30 mouse cellular contexts compared by ENCODE assay signal in the genomic region with DNA sequence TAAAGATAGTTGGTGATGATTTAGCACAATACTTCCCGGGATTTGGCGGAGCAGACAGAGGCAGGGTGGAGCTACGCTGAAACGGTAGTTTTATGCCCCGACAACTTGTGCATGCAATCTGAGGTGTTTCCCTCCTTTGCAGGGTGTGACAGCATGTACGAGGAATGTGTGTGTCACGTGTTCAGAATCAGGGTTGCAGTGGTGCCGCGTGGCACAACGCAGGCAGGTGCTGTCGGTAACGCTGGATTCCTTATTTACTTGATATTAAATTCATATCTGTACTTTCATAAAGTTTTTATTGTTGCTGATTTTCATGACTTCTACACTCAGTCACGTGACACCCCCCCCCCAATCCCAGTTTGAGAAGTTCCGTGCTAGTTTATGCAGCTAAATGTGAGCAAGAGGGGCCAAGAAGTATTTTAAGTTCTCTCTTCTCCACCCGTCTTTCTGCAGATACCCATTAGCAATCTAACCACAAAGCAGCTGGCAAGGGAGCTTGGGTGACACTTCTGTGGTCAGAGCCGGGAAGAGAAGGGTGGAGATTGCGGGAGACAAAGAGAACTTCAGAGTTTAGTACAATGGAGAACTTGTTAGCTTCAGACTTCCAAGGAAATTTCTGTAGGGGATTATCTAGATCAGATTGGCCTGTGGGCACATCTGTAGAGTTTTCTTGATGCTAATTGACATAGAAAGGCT. TPM values are rescaled to one million over a fixed set of nuclear protein-coding genes. Genes with fewer than 3 reads are reported as not detected.
A peak's percentile ranks its signal among the peaks of the same experiment; 100 is the strongest.
DNase-seq lines count a peak whose midpoint lies in the region; ATAC-seq lines count a peak whose summit lies in the region.
"Had no signal": no experiment of that assay in that cellular context is flagged by ENCODE, and none has a peak within 500 bp of the region (broad histone marks: within the 10 kb centered on the region; RNA-seq: fewer than 3 reads in every experiment).

No protein-coding gene starts in this region.

- ATAC-seq in common myeloid progenitor, adult 5-6 weeks (replicated peaks; ENCODE audit: low read depth, poor library complexity, severe bottlenecking): peak; percentile 84
- ATAC-seq in megakaryocyte, adult 5-6 weeks (ENCODE audit: poor library complexity, severe bottlenecking): peak; percentile 41; the same call in 1 of the 2 replicates
- ATAC-seq: activated CD4-positive, CD25-positive, alpha-beta regulatory T cell, adult 4 months; forebrain, embryonic 14.5 days; hindbrain, postnatal 0 days; intestine, embryonic 15.5 days; lung, postnatal 0 days; midbrain, embryonic 13.5 days had no signal

- DNase-seq in 3134 (ENCODE audit: extremely low read depth, insufficient read length, low spot score): peak; percentile 40
- DNase-seq in 416B (ENCODE audit: low read depth): peak; percentile 51
- DNase-seq in cerebellum, postnatal 4 days (ENCODE audit: low spot score in 2 of 2): no peak
- no peak for DNase-seq in layer of hippocampus, adult 9-10 months (ENCODE audit: low spot score)
- DNase-seq in adrenal gland, postnatal 14 days: no peak
- DNase-seq: adrenal gland, adult 2 months; cerebellum, adult 2 months; cerebellum, postnatal 14 days; embryo, embryonic 11 days; gastrocnemius, postnatal 25 days; heart, adult 18-20 months; heart, postnatal 36 days; kidney, adult 9 months; kidney, postnatal 25 days; liver, embryonic 13.5 days; lung, adult 18-20 months; right cerebral cortex, adult 18-20 months; right cerebral cortex, postnatal 4 days; thymus, adult 2 months; thymus, postnatal 36 days had no signal

RNA-seq across cellular contexts. Expression of a gene that starts 10.7 kb away (rescaled TPM):
- not detected in 2 replicates for total RNA-seq in common myeloid progenitor, adult 5-6 weeks (2017)
- 0.11 and 0.21 TPM in 2 replicates for total RNA-seq in megakaryocyte, adult 5-6 weeks (2015)
- total RNA-seq in megakaryocyte, adult 5-6 weeks (2017): 0.04 TPM in 1 of 2 replicates, not detected in the other
- 0.30 and 0.86 TPM in 2 replicates for total RNA-seq in adrenal gland, postnatal 14 days (2021)
- total RNA-seq: gastrocnemius, adult 18-20 months; gastrocnemius, postnatal 25 days; heart, adult 18-20 months; heart, postnatal 36 days; monocyte, adult 5-6 weeks had no signal

RNA-seq across cellular contexts. Expression of a gene that starts 36.9 kb away (rescaled TPM):
- 118 and 145 TPM in 2 replicates for total RNA-seq in common myeloid progenitor, adult 5-6 weeks (2017)
- 54.6 and 68.3 TPM in 2 replicates for total RNA-seq in megakaryocyte, adult 5-6 weeks (2015)
- 80.3 and 107 TPM in 2 replicates for total RNA-seq in megakaryocyte, adult 5-6 weeks (2017)
- total RNA-seq in adrenal gland, postnatal 14 days (2021): 45.6 and 50.3 TPM in 2 replicates

RNA-seq across cellular contexts. Expression of a gene that starts 42.3 kb away (rescaled TPM):
- total RNA-seq in common myeloid progenitor, adult 5-6 weeks (2017): 2,413 and 3,257 TPM in 2 replicates
- 936 and 951 TPM in 2 replicates for total RNA-seq in megakaryocyte, adult 5-6 weeks (2015)
- 1,220 and 1,324 TPM in 2 replicates for total RNA-seq in megakaryocyte, adult 5-6 weeks (2017)
- total RNA-seq in adrenal gland, postnatal 14 days (2021): 552 and 628 TPM in 2 replicates

Comparison
In these comparisons a context has a peak if more than half of its experiments do, and no peak if none do; other contexts are left out.
1. DNase-seq: peak in 3134 (single experiment) and 416B (single experiment); none in cerebellum, postnatal 4 days (0 of 2), layer of hippocampus, adult 9-10 months (single experiment) and adrenal gland, postnatal 14 days (single experiment).